Mouse (Mus musculus) liver (tissue): ENCODE results near the gene Krt39.

Experiments used
- DNase-seq: peaks from one replicate; pipeline ENCODE4 v3.0.0-alpha.2; 2020; ENCODE audit warnings: mixed read lengths

The Krt39 gene

GRCm38 (mm10) chr11:99521288-99521860, at the start of gene Krt39:
TSS of gene Krt39 (minus strand) at chr11:99521338.
- DNase-seq: no peak

- no peak for DNase-seq
These were observed 45.4 kb upstream of the Krt39 start, which contains the start of gene Krtap3-1 for GRCm38 (mm10) chr11:99566530-99566929. TSS of gene Krtap3-1 (minus strand) at chr11:99566630.

GRCm38 (mm10) chr11:99562580-99562979, 41.4 kb upstream of the Krt39 start:
- no peak for DNase-seq

GRCm38 (mm10) chr11:99559366-99559765, 38.2 kb upstream of the Krt39 start, which contains the start of gene Gm11939:
TSS of gene Gm11939 (minus strand) at chr11:99559466.
- DNase-seq: no peak

- DNase-seq: no peak
These were observed 37.0 kb upstream of the Krt39 start for GRCm38 (mm10) chr11:99557976-99558745.

- no peak for DNase-seq
These were observed 35.6 kb upstream of the Krt39 start, which contains the start of gene Krtap3-2 for GRCm38 (mm10) chr11:99556753-99557152. TSS of gene Krtap3-2 (minus strand) at chr11:99556853.

- no peak for DNase-seq
These were observed 35.1 kb upstream of the Krt39 start for GRCm38 (mm10) chr11:99556195-99556594.

- no peak for DNase-seq
These were observed 29.6 kb upstream of the Krt39 start, which contains the start of gene Krtap3-3 for GRCm38 (mm10) chr11:99550765-99551164. TSS of gene Krtap3-3 (minus strand) at chr11:99550865.

GRCm38 (mm10) chr11:99547892-99548291, 26.8 kb upstream of the Krt39 start:
- no peak for DNase-seq

GRCm38 (mm10) chr11:99539721-99540120, 18.6 kb upstream of the Krt39 start:
- DNase-seq: peak; percentile 11

- no peak for DNase-seq
These were observed 7.0 kb downstream of the Krt39 start for GRCm38 (mm10) chr11:99514098-99514497.

- DNase-seq: no peak
These were observed 20.9 kb downstream of the Krt39 start for GRCm38 (mm10) chr11:99500095-99500805.

- no peak for DNase-seq
These were observed 24.7 kb downstream of the Krt39 start for GRCm38 (mm10) chr11:99496460-99496859.

GRCm38 (mm10) chr11:99494741-99495140, 26.4 kb downstream of the Krt39 start:
- DNase-seq: no peak

GRCm38 (mm10) chr11:99493574-99493850, 27.6 kb downstream of the Krt39 start:
- no peak for DNase-seq

GRCm38 (mm10) chr11:99492733-99493573, 28.2 kb downstream of the Krt39 start, which contains the start of gene Krt23:
TSS of gene Krt23 (minus strand) at chr11:99493137.
- no peak for DNase-seq

GRCm38 (mm10) chr11:99491040-99491439, 30.1 kb downstream of the Krt39 start:
- DNase-seq: no peak

- no peak for DNase-seq
These were observed 30.5 kb downstream of the Krt39 start for GRCm38 (mm10) chr11:99490624-99491023.

- no peak for DNase-seq
These were observed 31.9 kb downstream of the Krt39 start for GRCm38 (mm10) chr11:99489233-99489632.

GRCm38 (mm10) chr11:99474981-99475380, 46.2 kb downstream of the Krt39 start:
- no peak for DNase-seq

- DNase-seq: no peak
These were observed 47.7 kb downstream of the Krt39 start for GRCm38 (mm10) chr11:99473433-99473832.

- no peak for DNase-seq
These were observed 48.7 kb downstream of the Krt39 start for GRCm38 (mm10) chr11:99472405-99472804.

GRCm38 (mm10) chr11:99471946-99472345, 49.2 kb downstream of the Krt39 start:
- DNase-seq: no peak
